Mouse (Mus musculus): Measurements from ENCODE around the gene Zbtb37. TPM values are rescaled to one million over a fixed set of nuclear protein-coding genes. Genes with fewer than 3 reads are reported as not detected.

Zbtb37 gene
- polyA plus RNA-seq, 1 experiment from 2014 or later: 4.8 TPM

GRCm38 (mm10) chr1:161027196-161027595 is 7.5 kb downstream of the Zbtb37 start:
- WGBS: 64% methylated on average over 2 of the region's 2 CpGs
- Histone ChIP-seq H3K4me1 (replicated peaks; ENCODE audit: control insufficient read depth, insufficient read depth, low read length) (no peaks in the 10 kb centered on the region), H3K27ac (ENCODE audit: low read depth, low read length) (no peak overlapping the region), H3K36me3 (ENCODE audit: control insufficient read depth, insufficient read depth, low read length) (peaks cover 11% of the 10 kb centered on the region; the same call in 1 of the 2 replicates), H3K4me3 (ENCODE audit: low read depth, low read length) (no peak overlapping the region), H3K9ac (ENCODE audit: low read depth, low read length) (no peak overlapping the region), H3K9me3 (ENCODE audit: control insufficient read depth, low read length) (no peaks in the 10 kb centered on the region), H3K4me2 (no peak overlapping the region), H3K27me3 (replicated peaks; ENCODE audit: control insufficient read depth, insufficient read depth, low read length) (no peaks in the 10 kb centered on the region)
- DNase-seq (ENCODE audit: low spot score): no peak
- no peak for ATAC-seq (replicated peaks; ENCODE audit: low FRiP score)

- ATAC-seq (replicated peaks; ENCODE audit: low FRiP score) (no peak), DNase-seq (ENCODE audit: low spot score) (no peak)
- Histone ChIP-seq H3K27me3 (replicated peaks; ENCODE audit: control insufficient read depth, insufficient read depth, low read length) (no peaks in the 10 kb centered on the region), H3K9me3 (ENCODE audit: control insufficient read depth, low read length) (no peaks in the 10 kb centered on the region), H3K9ac (ENCODE audit: low read depth, low read length) (no peak overlapping the region), H3K4me2 (no peak overlapping the region), H3K27ac (ENCODE audit: low read depth, low read length) (no peak overlapping the region), H3K36me3 (ENCODE audit: control insufficient read depth, insufficient read depth, low read length) (peaks cover 8% of the 10 kb centered on the region; the same call in 1 of the 2 replicates), H3K4me1 (replicated peaks; ENCODE audit: control insufficient read depth, insufficient read depth, low read length) (no peaks in the 10 kb centered on the region), H3K4me3 (ENCODE audit: low read depth, low read length) (no peak overlapping the region)
- WGBS: 87% methylated on average over 5 of the region's 5 CpGs
Measured at GRCm38 (mm10) chr1:161025410-161026210, 9.0 kb downstream of the Zbtb37 start.

- Histone ChIP-seq H3K4me2 (no peak overlapping the region), H3K9me3 (ENCODE audit: control insufficient read depth, low read length) (no peaks in the 10 kb centered on the region), H3K27ac (ENCODE audit: low read depth, low read length) (no peak overlapping the region), H3K36me3 (ENCODE audit: control insufficient read depth, insufficient read depth, low read length) (peaks cover 9% of the 10 kb centered on the region; the same call in 1 of the 2 replicates), H3K9ac (ENCODE audit: low read depth, low read length) (no peak overlapping the region), H3K4me1 (replicated peaks; ENCODE audit: control insufficient read depth, insufficient read depth, low read length) (no peaks in the 10 kb centered on the region), H3K27me3 (replicated peaks; ENCODE audit: control insufficient read depth, insufficient read depth, low read length) (no peaks in the 10 kb centered on the region), H3K4me3 (ENCODE audit: low read depth, low read length) (no peak overlapping the region)
- DNase-seq (ENCODE audit: low spot score) (no peak), ATAC-seq (replicated peaks; ENCODE audit: low FRiP score) (no peak)
- WGBS: 93% methylated on average over 14 of the region's 14 CpGs
Measured at GRCm38 (mm10) chr1:161020051-161020450, 14.6 kb downstream of the Zbtb37 start.

- Histone ChIP-seq H3K27ac (ENCODE audit: low read depth, low read length) (no peak overlapping the region), H3K4me2 (no peak overlapping the region), H3K9me3 (ENCODE audit: control insufficient read depth, low read length) (no peaks in the 10 kb centered on the region), H3K36me3 (ENCODE audit: control insufficient read depth, insufficient read depth, low read length) (peaks cover 9% of the 10 kb centered on the region; the same call in 1 of the 2 replicates), H3K4me1 (replicated peaks; ENCODE audit: control insufficient read depth, insufficient read depth, low read length) (no peaks in the 10 kb centered on the region), H3K4me3 (ENCODE audit: low read depth, low read length) (no peak overlapping the region), H3K27me3 (replicated peaks; ENCODE audit: control insufficient read depth, insufficient read depth, low read length) (no peaks in the 10 kb centered on the region), H3K9ac (ENCODE audit: low read depth, low read length) (no peak overlapping the region)
- no peak for DNase-seq (ENCODE audit: low spot score)
- WGBS: 80% methylated on average over 2 of the region's 2 CpGs
- ATAC-seq (replicated peaks; ENCODE audit: low FRiP score): no peak
Measured at GRCm38 (mm10) chr1:161016378-161016777, 18.3 kb downstream of the Zbtb37 start.

- H3K4me1 ChIP-seq (replicated peaks; ENCODE audit: control insufficient read depth, insufficient read depth, low read length): no peaks in the 10 kb centered on the region
- DNase-seq (ENCODE audit: low spot score) (no peak), ATAC-seq (replicated peaks; ENCODE audit: low FRiP score) (no peak)
- no peak overlapping the region for H3K4me2 ChIP-seq
- no peak overlapping the region for H3K9ac ChIP-seq (ENCODE audit: low read depth, low read length)
- H3K27me3 ChIP-seq (replicated peaks; ENCODE audit: control insufficient read depth, insufficient read depth, low read length): no peaks in the 10 kb centered on the region
- H3K9me3 ChIP-seq (ENCODE audit: control insufficient read depth, low read length): no peaks in the 10 kb centered on the region
- 91% methylated on average over 4 of the region's 4 CpGs for WGBS
- H3K27ac ChIP-seq (ENCODE audit: low read depth, low read length): no peak overlapping the region
- no peak overlapping the region for H3K4me3 ChIP-seq (ENCODE audit: low read depth, low read length)
- no peaks in the 10 kb centered on the region; the same call in 1 of the 2 replicates for H3K36me3 ChIP-seq (ENCODE audit: control insufficient read depth, insufficient read depth, low read length)
Measured at GRCm38 (mm10) chr1:161010436-161010835, 24.2 kb downstream of the Zbtb37 start.

GRCm38 (mm10) chr1:161008038-161008437 is 26.6 kb downstream of the Zbtb37 start:
- Histone ChIP-seq H3K4me2 (no peak overlapping the region), H3K36me3 (ENCODE audit: control insufficient read depth, insufficient read depth, low read length) (no peaks in the 10 kb centered on the region), H3K9ac (ENCODE audit: low read depth, low read length) (no peak overlapping the region), H3K27ac (ENCODE audit: low read depth, low read length) (no peak overlapping the region), H3K9me3 (ENCODE audit: control insufficient read depth, low read length) (no peaks in the 10 kb centered on the region), H3K27me3 (replicated peaks; ENCODE audit: control insufficient read depth, insufficient read depth, low read length) (no peaks in the 10 kb centered on the region), H3K4me3 (ENCODE audit: low read depth, low read length) (no peak overlapping the region), H3K4me1 (replicated peaks; ENCODE audit: control insufficient read depth, insufficient read depth, low read length) (no peaks in the 10 kb centered on the region)
- DNase-seq (ENCODE audit: low spot score) (no peak), ATAC-seq (replicated peaks; ENCODE audit: low FRiP score) (no peak)
- 87% methylated on average over 2 of the region's 2 CpGs for WGBS

GRCm38 (mm10) chr1:161006471-161006870 is 28.2 kb downstream of the Zbtb37 start:
- Histone ChIP-seq H3K4me2 (no peak overlapping the region), H3K27ac (ENCODE audit: low read depth, low read length) (no peak overlapping the region), H3K36me3 (ENCODE audit: control insufficient read depth, insufficient read depth, low read length) (no peaks in the 10 kb centered on the region), H3K4me1 (replicated peaks; ENCODE audit: control insufficient read depth, insufficient read depth, low read length) (no peaks in the 10 kb centered on the region), H3K9ac (ENCODE audit: low read depth, low read length) (no peak overlapping the region), H3K4me3 (ENCODE audit: low read depth, low read length) (no peak overlapping the region), H3K9me3 (ENCODE audit: control insufficient read depth, low read length) (no peaks in the 10 kb centered on the region), H3K27me3 (replicated peaks; ENCODE audit: control insufficient read depth, insufficient read depth, low read length) (no peaks in the 10 kb centered on the region)
- DNase-seq (ENCODE audit: low spot score) (no peak), ATAC-seq (replicated peaks; ENCODE audit: low FRiP score) (no peak)
- 86% methylated on average over 5 of the region's 5 CpGs for WGBS

- no peak overlapping the region for H3K27ac ChIP-seq (ENCODE audit: low read depth, low read length)
- H3K4me1 ChIP-seq (replicated peaks; ENCODE audit: control insufficient read depth, insufficient read depth, low read length): no peaks in the 10 kb centered on the region
- H3K4me2 ChIP-seq: no peak overlapping the region
- no peak overlapping the region for H3K4me3 ChIP-seq (ENCODE audit: low read depth, low read length)
- H3K27me3 ChIP-seq (replicated peaks; ENCODE audit: control insufficient read depth, insufficient read depth, low read length): no peaks in the 10 kb centered on the region
- ATAC-seq (replicated peaks; ENCODE audit: low FRiP score) (no peak), DNase-seq (ENCODE audit: low spot score) (no peak)
- WGBS: 53% methylated on average over 3 of the region's 3 CpGs
- H3K36me3 ChIP-seq (ENCODE audit: control insufficient read depth, insufficient read depth, low read length): no peaks in the 10 kb centered on the region
- no peaks in the 10 kb centered on the region for H3K9me3 ChIP-seq (ENCODE audit: control insufficient read depth, low read length)
- no peak overlapping the region for H3K9ac ChIP-seq (ENCODE audit: low read depth, low read length)
Measured at GRCm38 (mm10) chr1:161005526-161005925, 29.1 kb downstream of the Zbtb37 start.

GRCm38 (mm10) chr1:161004942-161005341 is 29.7 kb downstream of the Zbtb37 start:
- Histone ChIP-seq H3K9ac (ENCODE audit: low read depth, low read length) (no peak overlapping the region), H3K27ac (ENCODE audit: low read depth, low read length) (no peak overlapping the region), H3K36me3 (ENCODE audit: control insufficient read depth, insufficient read depth, low read length) (no peaks in the 10 kb centered on the region), H3K27me3 (replicated peaks; ENCODE audit: control insufficient read depth, insufficient read depth, low read length) (no peaks in the 10 kb centered on the region), H3K4me2 (no peak overlapping the region), H3K4me3 (ENCODE audit: low read depth, low read length) (no peak overlapping the region), H3K9me3 (ENCODE audit: control insufficient read depth, low read length) (no peaks in the 10 kb centered on the region), H3K4me1 (replicated peaks; ENCODE audit: control insufficient read depth, insufficient read depth, low read length) (no peaks in the 10 kb centered on the region)
- 75% methylated on average over 4 of the region's 4 CpGs for WGBS
- DNase-seq (ENCODE audit: low spot score): no peak
- no peak for ATAC-seq (replicated peaks; ENCODE audit: low FRiP score)

Data from liver, embryonic 11.5 days (tissue).